Mouse (Mus musculus) brain, embryonic 14.5 days (tissue): ENCODE measurements around the gene Arhgap19. TPM values are rescaled to one million over a fixed set of nuclear protein-coding genes. Genes with fewer than 3 reads are reported as not detected.

Source experiments
- DNase-seq: peaks from one replicate; pipeline ENCODE4 v3.0.0-alpha.2; 2011; ENCODE audit warnings: low read depth
- CTCF ChIP-seq: fragments of 200-500 bp; IDR thresholded peaks from 2 replicates; pipeline ENCODE4 v1.5.1; 2012; ENCODE audit warnings: inconsistent platforms, mild to moderate bottlenecking, moderate library complexity, borderline replicate concordance; ENCODE audit not compliant: insufficient read depth, insufficient read length; ENCODE audit errors: extremely low read depth
- POLR2A ChIP-seq: fragments of 200-500 bp; IDR thresholded peaks from 2 replicates; pipeline ENCODE4 v1.6.1; 2012; ENCODE audit warnings: mild to moderate bottlenecking, inconsistent platforms, borderline replicate concordance; ENCODE audit not compliant: poor library complexity, insufficient read depth, insufficient read length, severe bottlenecking; ENCODE audit errors: extremely low read depth
- polyA plus RNA-seq: library from polyadenylated mRNA; depleted of rRNA; stranded (reverse); fragments of >200 nt; gene quantifications from 2 replicates; pipeline ENCODE4 v1.2.3, GENCODE M21; 2012; rRNA removed

Gene Arhgap19
- polyA plus RNA-seq, 1 experiment: 10.4 TPM

- TF ChIP-seq POLR2A (no peak), CTCF (no peak)
- no peak for DNase-seq
Measured at GRCm38 (mm10) chr19:41738896-41739295, 63.0 kb downstream of the Arhgap19 start.

DNA sequence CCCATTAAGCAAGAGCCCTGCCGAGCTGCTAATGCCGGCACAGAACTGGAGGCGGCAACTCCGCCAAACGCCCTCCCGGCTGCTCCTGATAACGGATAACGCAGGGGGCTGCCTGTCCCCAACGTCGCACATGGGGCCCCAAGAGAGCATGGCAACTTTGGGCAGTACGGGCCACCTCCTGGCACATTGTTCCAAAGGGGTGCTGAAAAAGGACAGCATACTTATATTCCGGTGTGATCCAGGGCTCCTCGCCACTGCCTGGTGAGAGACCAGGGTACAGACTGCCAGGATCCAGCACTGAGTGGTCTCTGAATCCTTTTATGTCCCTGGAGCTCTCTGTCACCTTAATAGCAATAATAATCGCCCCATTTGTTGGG, 63.4 kb downstream of the Arhgap19 start:
- DNase-seq: no peak
- TF ChIP-seq CTCF: no peak
- no peak for TF ChIP-seq POLR2A

DNA sequence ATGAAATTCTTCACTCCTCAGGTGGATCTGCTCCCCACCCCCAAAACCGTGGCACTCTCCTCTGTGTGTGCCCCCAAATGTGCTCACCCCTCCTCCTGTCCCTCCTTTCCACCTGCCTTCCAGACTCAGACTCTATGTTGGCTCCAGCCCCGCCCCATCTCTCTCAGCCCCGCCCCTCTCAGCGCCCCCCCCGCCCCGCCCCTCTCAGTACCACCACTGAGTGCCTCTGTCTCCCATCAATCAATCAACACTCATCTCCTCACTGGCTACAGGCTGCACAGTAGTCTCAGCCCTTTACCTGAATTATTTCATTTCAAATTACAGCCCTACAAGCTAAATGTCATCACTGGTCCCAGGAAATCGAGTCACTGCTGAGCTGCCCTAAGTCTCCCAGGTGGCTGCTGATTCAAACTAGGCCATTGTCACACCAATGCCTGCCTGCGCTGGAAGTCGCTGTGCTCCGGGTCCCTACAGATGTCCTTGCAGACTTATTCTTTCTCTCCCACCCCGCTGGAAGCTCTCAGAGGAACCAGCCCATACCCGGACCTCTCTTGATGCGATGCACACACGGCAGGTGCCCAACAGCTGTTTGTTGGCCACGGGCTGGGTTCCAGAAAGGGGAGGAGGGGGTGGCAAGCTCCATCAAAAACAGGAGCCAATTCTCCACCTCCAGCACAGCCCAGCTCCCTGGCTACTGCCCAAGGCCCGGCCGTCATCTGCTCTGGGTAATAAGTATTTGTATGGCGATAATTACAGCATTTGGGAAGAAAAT, 64.0 kb downstream of the Arhgap19 start:
- TF ChIP-seq CTCF: no peak
- no peak for TF ChIP-seq POLR2A
- DNase-seq: peak; percentile 98

GRCm38 (mm10) chr19:41734685-41735084, 67.2 kb downstream of the Arhgap19 start:
- no peak for TF ChIP-seq CTCF
- TF ChIP-seq POLR2A: no peak
- DNase-seq: peak; percentile 92

DNA sequence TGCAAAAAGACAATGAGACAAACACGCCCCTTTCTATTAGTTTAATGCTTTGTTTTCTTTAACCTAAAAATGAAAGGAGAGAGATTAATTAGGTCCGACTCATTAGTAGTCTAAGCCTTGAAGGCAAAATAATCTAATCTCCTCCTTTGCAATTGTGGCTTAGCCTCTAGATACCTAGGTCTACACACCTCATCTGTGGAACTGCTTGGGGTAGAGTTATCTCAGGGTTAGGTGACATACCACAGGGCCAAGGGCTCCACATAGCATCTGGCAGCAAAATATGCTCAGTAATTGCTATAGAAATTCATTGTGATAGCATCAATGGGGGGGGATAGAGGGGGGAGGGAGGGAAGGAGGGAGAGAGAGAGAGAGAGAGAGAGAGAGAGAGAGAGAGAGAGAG, 76.4 kb downstream of the Arhgap19 start:
- no peak for DNase-seq
- no peak for TF ChIP-seq POLR2A
- no peak for TF ChIP-seq CTCF

GRCm38 (mm10) chr19:41724831-41725470, 76.9 kb downstream of the Arhgap19 start:
- TF ChIP-seq CTCF: no peak
- TF ChIP-seq POLR2A: no peak
- DNase-seq: peak; percentile 82

DNA sequence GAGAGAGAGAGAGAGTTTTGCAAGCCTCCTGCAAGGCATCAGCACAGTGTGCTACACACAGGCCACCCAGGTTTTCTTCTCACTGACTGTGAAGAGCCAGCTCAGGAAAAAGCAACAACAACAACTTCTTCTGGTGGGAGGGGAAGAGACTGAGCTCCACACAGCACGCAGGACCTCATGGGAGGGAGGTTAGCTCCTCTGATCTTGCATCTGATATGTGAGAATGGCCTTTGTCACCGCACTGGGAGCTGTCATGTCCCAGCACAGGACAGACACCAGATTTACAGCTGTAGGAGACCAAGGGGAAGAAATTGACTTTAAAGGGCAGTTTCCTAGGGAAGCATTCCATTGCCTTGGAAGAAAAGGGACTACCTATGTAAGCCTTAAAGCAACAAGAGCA, 78.5 kb downstream of the Arhgap19 start:
- no peak for DNase-seq
- TF ChIP-seq POLR2A (no peak), CTCF (no peak)

GRCm38 (mm10) chr19:41719436-41719835, 82.4 kb downstream of the Arhgap19 start:
- no peak for TF ChIP-seq CTCF
- no peak for TF ChIP-seq POLR2A
- DNase-seq: peak; percentile 82

Other genes starting within 250 kb of the Arhgap19 start
- gene Gm340, start 219.7 kb downstream of the Arhgap19 start, polyA plus RNA-seq: 1.8 and 3.2 TPM in 2 replicates
- gene Slit1, start 58.4 kb downstream of the Arhgap19 start, polyA plus RNA-seq: 31.8 and 51.5 TPM in 2 replicates
- 12.0 and 14.8 TPM in 2 replicates for gene Frat1, start 27.9 kb upstream of the Arhgap19 start, polyA plus RNA-seq
- gene Frat2, start 46.1 kb upstream of the Arhgap19 start, polyA plus RNA-seq: 14.6 and 16.5 TPM in 2 replicates
- gene Rrp12, start 94.1 kb upstream of the Arhgap19 start, polyA plus RNA-seq: 14.7 and 17.1 TPM in 2 replicates
- 420 and 445 TPM in 2 replicates for gene Pgam1, start 109.9 kb upstream of the Arhgap19 start, polyA plus RNA-seq
- gene Exosc1, start 131.4 kb upstream of the Arhgap19 start, polyA plus RNA-seq: 30.5 and 31.5 TPM in 2 replicates
- gene Zdhhc16, start 131.4 kb upstream of the Arhgap19 start, polyA plus RNA-seq: 85.1 and 121 TPM in 2 replicates
- 66.3 and 88.7 TPM in 2 replicates for gene Mms19, start 179.1 kb upstream of the Arhgap19 start, polyA plus RNA-seq
- 20.0 and 20.9 TPM in 2 replicates for gene Ubtd1, start 179.7 kb upstream of the Arhgap19 start, polyA plus RNA-seq
- 0.34 and 0.38 TPM in 2 replicates for gene Ankrd2, start 234.0 kb upstream of the Arhgap19 start, polyA plus RNA-seq
- gene Hoga1, start 243.6 kb upstream of the Arhgap19 start, polyA plus RNA-seq: 1.2 and 1.7 TPM in 2 replicates